Mouse (Mus musculus) E14TG2a.4 (cell line): ENCODE results near the gene Cdhr4.

Source experiments
- H3K27me3 ChIP-seq: 2 replicates; pipeline ENCODE4 v1.6.1; 2014; ENCODE audit warnings: low read length, control low read depth; ENCODE audit not compliant: insufficient read depth
- H3K36me3 ChIP-seq: 2 replicates; pipeline ENCODE4 v1.6.1; 2014; ENCODE audit warnings: low read length, control low read depth; ENCODE audit not compliant: insufficient read depth
- H3K4me1 ChIP-seq: replicated peaks from 2 replicates; pipeline ENCODE4 v1.6.1; 2014; ENCODE audit warnings: low read depth, low read length, control low read depth
- H3K4me3 ChIP-seq: replicated peaks from 2 replicates; pipeline ENCODE4 v1.5.1; 2014; ENCODE audit warnings: mild to moderate bottlenecking, low read length
- H3K9me3 ChIP-seq: 2 replicates; pipeline ENCODE4 v1.6.1; 2014; ENCODE audit warnings: low read length, control low read depth
- CTCF ChIP-seq: conservative IDR thresholded peaks from 2 replicates; pipeline ENCODE4 v1.5.1; 2014; ENCODE audit warnings: low read length
- NANOG ChIP-seq: IDR thresholded peaks from 2 replicates; pipeline ENCODE4 v1.6.1; 2014; ENCODE audit warnings: borderline replicate concordance, low read length, mixed read lengths
- POU5F1 ChIP-seq: IDR thresholded peaks from 2 replicates; pipeline ENCODE4 v1.6.1; 2014; ENCODE audit warnings: low read length, borderline replicate concordance

Cdhr4 gene

DNA sequence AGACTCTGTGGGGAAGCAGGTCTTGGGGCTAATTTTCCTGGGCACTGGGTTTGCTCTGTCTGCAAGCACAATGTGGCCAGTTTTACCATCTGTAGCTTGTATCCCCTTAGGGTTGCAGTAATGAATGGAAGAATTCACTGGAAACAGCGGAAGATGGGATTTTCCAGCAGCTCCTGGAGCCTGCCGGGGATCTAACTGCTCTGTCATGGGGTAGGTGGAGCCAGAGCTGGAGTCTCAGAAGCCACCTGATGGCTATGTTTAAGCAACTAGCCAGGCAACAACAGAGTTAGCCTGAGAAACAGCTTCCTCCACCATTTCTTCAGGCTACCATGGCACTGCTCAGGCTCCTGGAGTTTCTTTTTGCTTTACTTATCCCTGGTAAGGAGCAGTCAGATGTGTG is at the start of gene Cdhr4:
Gene Cdhr4, plus strand, starts transcription at position 301 of the 400 bp plus-strand sequence.
- Histone ChIP-seq H3K27me3 (peaks cover 33% of the 10 kb centered on the region), H3K4me3 (no peak within 1 kb of the TSS), H3K9me3 (no peaks in the 10 kb centered on the region), H3K36me3 (no peaks in the 10 kb centered on the region), H3K4me1 (peaks cover 47% of the 10 kb centered on the region)
- TF ChIP-seq POU5F1 (no peak), CTCF (no peak), NANOG (no peak)

DNA sequence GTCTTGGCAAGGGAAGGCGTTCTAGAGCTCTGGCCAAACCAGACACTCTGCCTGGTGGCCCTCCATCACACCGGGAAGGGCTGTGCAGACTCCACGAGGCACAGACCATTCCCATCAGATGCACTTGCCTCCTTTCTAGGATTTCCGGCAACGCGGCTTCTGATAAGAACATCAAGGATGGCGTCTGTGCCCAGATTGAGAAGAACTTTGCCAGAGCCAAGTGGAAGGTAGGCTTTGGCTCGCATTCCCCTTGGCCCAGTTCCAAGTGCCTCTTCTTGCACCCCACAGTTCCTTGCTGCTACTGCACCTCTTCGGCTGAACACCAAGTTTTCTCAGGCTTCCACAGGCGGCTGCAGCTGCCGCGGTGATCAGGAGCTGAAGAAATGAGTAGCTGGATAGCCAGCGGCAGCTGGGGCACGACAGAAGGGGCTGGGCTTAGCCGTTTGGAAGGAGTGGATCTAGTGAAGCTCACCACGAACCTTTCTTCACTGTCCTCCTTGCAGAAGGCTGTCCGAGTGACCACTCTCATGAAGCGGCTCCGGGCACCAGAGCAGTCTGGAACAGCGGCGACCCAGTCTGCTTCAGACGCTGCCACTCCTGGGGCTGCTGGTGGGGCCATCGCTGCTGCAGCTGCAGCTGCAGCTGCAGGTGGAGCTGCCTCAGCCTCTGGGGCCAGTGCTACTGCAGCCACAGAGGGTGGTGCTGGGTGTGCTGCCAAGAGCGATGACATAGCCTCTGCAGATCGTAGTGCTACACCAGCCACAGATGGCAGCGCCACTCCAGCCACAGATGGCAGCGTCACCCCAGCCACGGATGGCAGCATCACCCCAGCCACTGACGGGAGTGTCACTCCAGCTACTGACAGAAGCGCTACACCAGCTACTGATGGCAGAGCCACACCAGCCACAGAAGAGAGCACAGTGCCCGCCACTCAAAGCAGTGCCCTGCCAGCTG is 44.8 kb upstream of the Cdhr4 start:
- Histone ChIP-seq H3K4me3 (peak overlapping the region; percentile 29; the same call in 1 of the 2 replicates), H3K4me1 (peaks cover 51% of the 10 kb centered on the region), H3K9me3 (no peaks in the 10 kb centered on the region), H3K36me3 (peaks cover 46% of the 10 kb centered on the region), H3K27me3 (no peaks in the 10 kb centered on the region)
- TF ChIP-seq CTCF = no peak
- no peak for TF ChIP-seq POU5F1
- TF ChIP-seq NANOG = no peak

DNA sequence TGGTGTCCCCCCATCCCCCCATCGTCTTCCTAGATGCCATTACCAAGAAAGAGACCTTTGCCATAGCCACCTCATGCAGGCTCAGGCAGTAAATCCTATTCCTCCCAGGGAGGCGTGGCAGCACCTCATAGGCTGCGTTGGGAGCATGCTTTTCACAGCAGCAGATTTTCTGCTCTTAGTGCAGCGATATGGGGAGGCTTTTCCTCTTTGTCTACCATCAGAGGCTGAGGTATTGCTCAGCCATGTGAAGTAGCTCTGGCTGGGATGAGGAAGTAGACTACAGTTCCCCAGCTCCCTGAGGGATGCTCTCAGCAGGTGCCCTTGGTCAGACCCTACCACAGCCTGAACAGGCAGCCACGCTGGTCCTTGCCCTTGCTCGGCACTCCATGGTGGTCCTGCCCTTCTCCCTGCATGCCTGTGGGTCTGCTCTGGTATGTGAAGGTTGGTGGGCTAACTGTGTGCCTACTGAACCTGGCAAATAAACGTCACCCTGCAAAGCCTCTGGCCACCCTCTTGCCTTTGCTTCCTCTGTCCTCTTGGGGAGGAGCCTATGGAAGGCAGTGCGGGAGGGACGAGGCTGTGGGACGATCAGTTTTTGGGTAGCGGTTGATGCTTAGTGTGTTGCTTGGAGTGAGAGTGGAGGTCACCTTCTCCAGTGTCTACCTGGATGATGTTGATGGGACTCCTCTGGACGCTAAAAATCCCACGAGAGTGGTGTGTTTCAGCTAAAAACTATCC is 42.9 kb upstream of the Cdhr4 start:
- H3K9me3 ChIP-seq = no peaks in the 10 kb centered on the region
- H3K36me3 ChIP-seq = peaks cover 62% of the 10 kb centered on the region
- peaks cover 60% of the 10 kb centered on the region for H3K4me1 ChIP-seq
- H3K4me3 ChIP-seq = no peak overlapping the region
- H3K27me3 ChIP-seq = no peaks in the 10 kb centered on the region
- TF ChIP-seq NANOG (no peak), POU5F1 (no peak), CTCF (no peak)

DNA sequence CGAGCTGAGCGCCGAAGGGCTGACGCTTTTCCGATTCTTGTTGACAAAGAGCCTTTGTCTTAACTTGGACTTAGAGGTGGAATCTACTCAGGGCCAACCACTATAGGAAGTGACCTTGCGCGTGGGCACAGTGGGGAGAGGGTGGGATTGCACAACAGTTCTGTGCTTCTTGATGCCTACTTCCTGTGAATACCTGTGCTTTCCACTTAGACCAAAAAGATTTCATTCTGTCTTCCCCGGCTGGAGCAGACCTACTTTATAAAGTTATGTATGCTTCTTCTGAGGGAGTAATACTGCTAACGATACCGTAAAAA is 42.4 kb upstream of the Cdhr4 start, which contains the start of gene Traip:
Gene Traip, plus strand, starts transcription at position 215 of the 314 bp plus-strand sequence.
- no peak for TF ChIP-seq CTCF
- Histone ChIP-seq H3K9me3 (no peaks in the 10 kb centered on the region), H3K4me3 (peak within 1 kb of the TSS; percentile 96), H3K4me1 (peaks cover 63% of the 10 kb centered on the region), H3K27me3 (no peaks in the 10 kb centered on the region), H3K36me3 (peaks cover 66% of the 10 kb centered on the region)

DNA sequence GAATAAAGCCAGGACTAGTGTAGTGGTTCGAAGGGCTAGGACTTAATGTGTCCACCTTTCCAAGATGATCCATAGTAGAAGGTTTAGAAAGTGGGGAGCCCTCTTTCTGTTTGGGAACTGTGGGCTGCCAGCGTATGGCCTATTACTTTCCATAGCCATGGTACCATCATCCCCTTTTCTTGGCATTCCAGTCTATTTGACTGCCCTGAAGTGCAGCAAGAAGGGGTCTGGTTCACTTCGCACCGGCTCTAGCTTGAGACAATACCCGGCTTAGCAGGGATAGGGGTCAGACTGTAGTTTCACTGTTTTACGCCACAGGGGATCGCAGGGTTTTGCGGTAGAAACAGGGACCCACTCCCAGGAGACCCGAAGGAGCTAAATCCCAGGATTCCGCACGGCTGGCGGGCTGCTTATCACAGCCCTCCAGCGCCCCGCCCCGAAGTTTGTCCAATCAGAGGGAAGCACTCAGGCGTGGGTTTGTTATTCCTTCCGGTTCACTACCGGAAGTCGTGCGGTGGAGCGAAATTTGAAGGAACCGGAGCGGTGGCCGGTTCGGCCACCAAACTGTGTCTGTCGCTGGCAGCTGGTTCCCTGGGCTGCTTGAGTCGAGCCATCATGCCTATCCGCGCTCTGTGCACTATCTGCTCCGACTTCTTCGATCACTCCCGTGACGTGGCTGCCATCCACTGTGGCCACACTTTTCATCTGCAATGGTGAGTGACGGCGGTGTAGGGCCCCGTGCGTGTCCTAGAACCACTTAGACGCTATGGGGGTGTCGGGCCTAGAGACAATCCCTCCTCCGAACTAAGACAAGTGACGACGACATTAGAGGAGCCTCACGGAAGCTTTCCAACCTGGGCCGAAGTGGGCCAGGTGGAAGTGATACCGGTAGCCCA is 41.6 kb upstream of the Cdhr4 start:
- Histone ChIP-seq H3K36me3 (peaks cover 66% of the 10 kb centered on the region), H3K4me1 (peaks cover 71% of the 10 kb centered on the region), H3K27me3 (no peaks in the 10 kb centered on the region), H3K4me3 (peak overlapping the region; percentile 96), H3K9me3 (no peaks in the 10 kb centered on the region)
- TF ChIP-seq CTCF = no peak
- no peak for TF ChIP-seq POU5F1
- no peak for TF ChIP-seq NANOG

DNA sequence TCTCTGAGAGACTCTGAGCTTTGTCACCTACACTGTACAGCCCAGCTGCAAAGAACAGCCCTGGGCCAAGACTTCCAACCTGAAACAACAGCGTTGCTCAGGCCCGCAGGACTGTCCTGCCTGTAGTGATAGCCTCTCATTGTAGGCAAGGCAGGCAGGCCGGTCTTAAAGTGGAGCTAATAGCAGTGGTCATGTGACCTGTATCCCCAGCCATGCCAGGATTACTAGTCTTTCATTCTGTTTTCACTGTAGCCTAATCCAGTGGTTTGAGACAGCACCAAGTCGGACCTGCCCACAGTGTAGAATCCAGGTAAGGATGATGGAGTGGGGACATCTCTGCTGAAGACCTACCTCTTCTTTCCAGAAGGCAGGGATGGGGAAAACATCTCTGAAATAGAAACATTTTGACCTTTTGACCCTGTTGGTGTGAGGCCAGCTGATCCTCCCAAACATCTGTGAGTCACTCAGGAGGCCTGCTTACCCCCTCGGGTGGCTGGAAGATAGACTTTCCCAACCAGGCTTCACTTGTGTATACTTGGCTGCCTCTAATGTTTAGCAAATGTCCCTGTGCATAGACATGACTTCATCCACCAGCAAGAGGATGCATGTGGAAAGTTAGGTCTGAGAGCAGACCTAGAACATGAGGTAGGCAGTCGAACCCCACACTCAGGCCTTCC is 36.5 kb upstream of the Cdhr4 start:
- no peak for TF ChIP-seq NANOG
- TF ChIP-seq POU5F1 = no peak
- TF ChIP-seq CTCF = no peak
- H3K4me1 ChIP-seq = peaks cover 81% of the 10 kb centered on the region
- H3K9me3 ChIP-seq = no peaks in the 10 kb centered on the region
- no peaks in the 10 kb centered on the region for H3K27me3 ChIP-seq
- H3K36me3 ChIP-seq = peaks cover 82% of the 10 kb centered on the region
- H3K4me3 ChIP-seq = no peak overlapping the region

DNA sequence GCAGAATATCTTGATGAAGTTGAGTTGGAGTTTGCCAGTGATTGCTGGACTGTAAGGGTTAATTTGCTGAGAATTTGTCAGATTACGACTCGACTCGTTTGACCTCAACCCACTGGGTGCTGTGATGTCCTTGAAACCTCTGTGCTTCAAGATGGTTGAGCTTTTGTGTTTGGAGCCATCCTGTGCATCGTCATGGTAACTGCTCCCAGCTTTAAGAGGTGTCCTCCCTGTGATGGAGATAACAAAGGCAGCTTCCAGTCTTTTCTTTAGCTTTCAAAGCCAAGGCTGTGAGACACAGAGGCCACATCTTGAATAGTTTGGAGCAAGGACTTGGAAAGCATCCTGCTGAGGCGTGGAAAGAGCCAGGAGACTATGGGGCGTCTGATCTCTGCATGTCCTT is 35.2 kb upstream of the Cdhr4 start:
- no peak for TF ChIP-seq CTCF
- TF ChIP-seq NANOG = peak; percentile 80
- no peak overlapping the region for H3K4me3 ChIP-seq

More for the DNA sequence above, 35.2 kb upstream of the Cdhr4 start:
- Histone ChIP-seq H3K36me3 (peaks cover 96% of the 10 kb centered on the region), H3K9me3 (no peaks in the 10 kb centered on the region), H3K4me1 (peaks cover 88% of the 10 kb centered on the region), H3K27me3 (no peaks in the 10 kb centered on the region)
